Mouse (Mus musculus): ENCODE results near the gene Baiap2l1. TPM values are rescaled to one million over a fixed set of nuclear protein-coding genes. Genes with fewer than 3 reads are reported as not detected.

The Baiap2l1 gene
- polyA plus RNA-seq, 1 experiment from 2014 or later, result 3.1 TPM

GRCm38 (mm10) chr5:144296090-144296604, 61.8 kb downstream of the Baiap2l1 start:
- WGBS, result 83% methylated on average over 7 of the region's 7 CpGs
- no peaks in the 10 kb centered on the region for H3K9me3 ChIP-seq
- ATAC-seq (ENCODE audit: low FRiP score, low read depth), result no peak

GRCm38 (mm10) chr5:144295357-144295756, 62.6 kb downstream of the Baiap2l1 start:
- no peak for ATAC-seq (ENCODE audit: low FRiP score, low read depth)
- Histone ChIP-seq H3K4me1 (no peaks in the 10 kb centered on the region), H3K9ac (no peak overlapping the region), H3K4me3 (no peak overlapping the region), H3K36me3 (no peaks in the 10 kb centered on the region), H3K4me2 (replicated peaks) (no peak overlapping the region), H3K27me3 (replicated peaks) (no peaks in the 10 kb centered on the region), H3K27ac (no peak overlapping the region), H3K9me3 (no peaks in the 10 kb centered on the region)
- 91% methylated on average over 1 of the region's 1 CpGs for WGBS

More at GRCm38 (mm10) chr5:144296090-144296604, 61.8 kb downstream of the Baiap2l1 start:
- Histone ChIP-seq H3K27me3 (replicated peaks) (no peaks in the 10 kb centered on the region), H3K4me2 (replicated peaks) (no peak overlapping the region), H3K4me3 (no peak overlapping the region), H3K4me1 (no peaks in the 10 kb centered on the region), H3K36me3 (no peaks in the 10 kb centered on the region), H3K9ac (no peak overlapping the region), H3K27ac (no peak overlapping the region)

- Histone ChIP-seq H3K4me2 (replicated peaks) (no peak overlapping the region), H3K4me1 (no peaks in the 10 kb centered on the region), H3K27me3 (replicated peaks) (no peaks in the 10 kb centered on the region), H3K4me3 (no peak overlapping the region), H3K36me3 (no peaks in the 10 kb centered on the region), H3K9ac (no peak overlapping the region), H3K9me3 (no peaks in the 10 kb centered on the region), H3K27ac (no peak overlapping the region)
- 86% methylated on average over 7 of the region's 7 CpGs for WGBS
- no peak for ATAC-seq (ENCODE audit: low FRiP score, low read depth)
These were observed 63.0 kb downstream of the Baiap2l1 start for GRCm38 (mm10) chr5:144294908-144295307.

DNA sequence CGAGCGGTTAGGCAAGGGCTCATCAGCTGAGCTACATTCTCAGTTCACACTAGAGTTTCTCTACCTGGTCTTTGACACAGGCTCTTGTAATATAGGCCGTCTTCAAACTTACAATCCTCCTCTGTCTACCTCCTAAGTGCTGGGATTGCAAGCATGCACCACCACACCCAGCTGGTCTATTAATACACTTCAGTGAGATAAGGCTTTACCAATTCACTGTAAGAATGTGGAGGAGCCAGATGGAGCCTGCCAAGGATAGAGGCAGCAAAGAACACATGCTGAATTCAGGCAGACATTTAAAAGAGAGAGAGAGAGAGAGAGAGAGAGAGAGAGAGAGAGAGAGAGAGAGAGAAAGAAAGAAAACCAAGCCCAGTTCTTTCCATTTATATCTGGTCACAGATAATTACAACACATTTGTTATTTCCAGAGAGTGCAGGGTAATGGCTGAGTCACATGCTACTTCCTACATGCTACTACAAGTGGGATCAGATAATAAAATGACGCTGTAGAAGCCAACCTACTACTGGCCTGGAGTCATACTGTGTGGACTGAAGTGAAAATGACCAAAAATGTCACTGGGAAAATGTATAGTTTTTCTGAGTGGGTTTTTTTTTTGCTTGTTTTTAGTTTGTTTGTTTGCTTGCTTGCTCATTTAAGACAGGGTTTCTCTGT, 68.0 kb downstream of the Baiap2l1 start:
- no peak for ATAC-seq (ENCODE audit: low FRiP score, low read depth)

GRCm38 (mm10) chr5:144288391-144288790, 69.5 kb downstream of the Baiap2l1 start:
- no peak overlapping the region for H3K27ac ChIP-seq
- H3K36me3 ChIP-seq, result no peaks in the 10 kb centered on the region
- H3K4me2 ChIP-seq (replicated peaks), result no peak overlapping the region
- H3K9me3 ChIP-seq, result no peaks in the 10 kb centered on the region
- no peak overlapping the region for H3K9ac ChIP-seq
- WGBS, result 89% methylated on average over 9 of the region's 9 CpGs
- no peaks in the 10 kb centered on the region for H3K27me3 ChIP-seq (replicated peaks)
- H3K4me1 ChIP-seq, result no peaks in the 10 kb centered on the region
- no peak for ATAC-seq (ENCODE audit: low FRiP score, low read depth)
- no peak overlapping the region for H3K4me3 ChIP-seq

More for the DNA sequence above, 68.0 kb downstream of the Baiap2l1 start:
- Histone ChIP-seq H3K27ac (no peak overlapping the region), H3K27me3 (replicated peaks) (no peaks in the 10 kb centered on the region), H3K9ac (no peak overlapping the region), H3K36me3 (no peaks in the 10 kb centered on the region), H3K9me3 (no peaks in the 10 kb centered on the region), H3K4me3 (no peak overlapping the region), H3K4me1 (no peaks in the 10 kb centered on the region), H3K4me2 (replicated peaks) (no peak overlapping the region)
- 93% methylated on average over 4 of the region's 4 CpGs for WGBS

GRCm38 (mm10) chr5:144287267-144287820, 70.6 kb downstream of the Baiap2l1 start:
- H3K4me2 ChIP-seq (replicated peaks), result no peak overlapping the region
- no peaks in the 10 kb centered on the region for H3K36me3 ChIP-seq
- WGBS, result 83% methylated on average over 3 of the region's 3 CpGs
- no peaks in the 10 kb centered on the region for H3K4me1 ChIP-seq
- no peak overlapping the region for H3K27ac ChIP-seq
- H3K4me3 ChIP-seq, result no peak overlapping the region
- no peak for ATAC-seq (ENCODE audit: low FRiP score, low read depth)
- no peaks in the 10 kb centered on the region for H3K27me3 ChIP-seq (replicated peaks)
- H3K9me3 ChIP-seq, result no peaks in the 10 kb centered on the region
- H3K9ac ChIP-seq, result no peak overlapping the region

- Histone ChIP-seq H3K4me3 (no peak overlapping the region), H3K4me1 (no peaks in the 10 kb centered on the region), H3K9me3 (no peaks in the 10 kb centered on the region), H3K27ac (no peak overlapping the region), H3K36me3 (no peaks in the 10 kb centered on the region), H3K27me3 (replicated peaks) (no peaks in the 10 kb centered on the region), H3K9ac (no peak overlapping the region), H3K4me2 (replicated peaks) (no peak overlapping the region)
- 82% methylated on average over 9 of the region's 9 CpGs for WGBS
- ATAC-seq (ENCODE audit: low FRiP score, low read depth), result no peak
These were observed 71.2 kb downstream of the Baiap2l1 start for GRCm38 (mm10) chr5:144286591-144287266.

- H3K4me3 ChIP-seq, result no peak overlapping the region
- 88% methylated on average over 5 of the region's 5 CpGs for WGBS
- no peak overlapping the region for H3K4me2 ChIP-seq (replicated peaks)
- H3K27ac ChIP-seq, result no peak overlapping the region
- H3K4me1 ChIP-seq, result no peaks in the 10 kb centered on the region
- H3K36me3 ChIP-seq, result peaks cover 5% of the 10 kb centered on the region
- H3K9me3 ChIP-seq, result no peaks in the 10 kb centered on the region
- no peak overlapping the region for H3K9ac ChIP-seq
- no peak for ATAC-seq (ENCODE audit: low FRiP score, low read depth)
- H3K27me3 ChIP-seq (replicated peaks), result no peaks in the 10 kb centered on the region
These were observed 73.3 kb downstream of the Baiap2l1 start for GRCm38 (mm10) chr5:144284599-144284998.

DNA sequence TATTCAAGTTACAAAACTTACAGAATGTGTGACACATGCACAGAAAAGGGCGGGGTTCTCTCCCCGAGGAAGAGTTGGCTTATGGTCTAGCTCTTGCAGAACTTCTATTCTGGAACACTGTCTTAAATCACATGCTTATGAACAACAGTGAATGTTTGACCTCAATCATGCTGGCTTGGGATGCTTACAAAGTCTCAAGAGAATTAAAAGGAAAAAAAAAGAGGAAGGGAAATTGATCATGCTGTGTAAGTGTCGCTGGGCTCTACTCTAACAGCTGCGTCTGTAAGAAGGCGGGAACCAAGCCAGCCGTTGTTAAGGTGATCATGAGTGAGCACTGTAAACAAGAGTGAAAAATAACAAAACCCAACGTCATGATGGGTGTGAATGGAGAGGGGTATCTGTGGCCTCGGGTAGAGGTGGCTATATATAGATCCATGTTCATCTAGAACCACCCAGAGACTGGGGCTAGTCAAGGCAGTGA, 74.3 kb downstream of the Baiap2l1 start:
- peaks cover 12% of the 10 kb centered on the region for H3K36me3 ChIP-seq
- no peak overlapping the region for H3K9ac ChIP-seq
- H3K27ac ChIP-seq, result no peak overlapping the region
- WGBS, result 74% methylated on average over 8 of the region's 8 CpGs
- no peak overlapping the region for H3K4me3 ChIP-seq
- no peaks in the 10 kb centered on the region for H3K27me3 ChIP-seq (replicated peaks)
- ATAC-seq (ENCODE audit: low FRiP score, low read depth), result no peak
- H3K4me2 ChIP-seq (replicated peaks), result no peak overlapping the region
- H3K4me1 ChIP-seq, result no peaks in the 10 kb centered on the region
- H3K9me3 ChIP-seq, result no peaks in the 10 kb centered on the region

DNA sequence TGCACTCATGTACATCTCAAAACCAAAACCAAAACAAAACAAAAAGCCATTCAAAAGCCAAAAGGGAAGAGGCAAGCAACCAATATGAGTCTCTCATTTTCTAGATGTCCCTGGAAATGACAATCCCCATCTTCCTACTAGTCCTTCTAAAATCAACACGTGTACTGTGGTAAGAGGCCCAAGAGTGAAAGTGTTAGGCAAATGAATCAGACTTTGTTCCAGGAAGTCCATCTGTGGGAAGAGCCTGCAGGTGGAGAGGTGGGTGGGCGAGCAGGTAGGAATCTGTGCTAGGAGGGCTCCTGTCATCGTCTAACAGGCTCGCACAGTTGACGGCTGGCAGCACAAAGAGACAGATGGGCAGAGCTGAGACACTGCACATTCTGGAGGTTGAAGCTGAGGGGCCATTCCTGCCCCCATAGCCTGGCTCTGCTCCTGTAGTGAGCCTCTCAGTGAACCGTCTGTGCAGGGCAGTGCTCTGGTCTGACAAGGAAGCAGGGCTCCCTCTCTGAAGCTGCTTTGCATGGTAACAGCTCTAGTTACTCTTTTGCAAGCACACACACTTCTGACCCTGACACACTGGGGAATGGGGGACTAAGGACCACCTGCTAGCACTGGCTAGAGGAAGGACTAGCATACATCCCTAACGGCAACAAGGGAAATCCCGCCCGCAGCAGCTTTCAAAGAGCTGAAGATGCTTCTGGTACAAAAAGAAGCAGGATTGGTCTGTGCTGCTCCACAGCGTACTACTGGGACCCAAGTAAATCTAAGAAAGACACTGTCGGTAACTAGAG, 75.2 kb downstream of the Baiap2l1 start:
- H3K4me2 ChIP-seq (replicated peaks), result no peak overlapping the region
- no peak overlapping the region for H3K4me3 ChIP-seq
- H3K27ac ChIP-seq, result no peak overlapping the region
- ATAC-seq (ENCODE audit: low FRiP score, low read depth), result no peak
- no peaks in the 10 kb centered on the region for H3K9me3 ChIP-seq
- no peaks in the 10 kb centered on the region for H3K4me1 ChIP-seq
- 77% methylated on average over 11 of the region's 11 CpGs for WGBS
- H3K36me3 ChIP-seq, result peaks cover 18% of the 10 kb centered on the region
- no peaks in the 10 kb centered on the region for H3K27me3 ChIP-seq (replicated peaks)
- no peak overlapping the region for H3K9ac ChIP-seq

- Histone ChIP-seq H3K27me3 (replicated peaks) (no peaks in the 10 kb centered on the region), H3K9me3 (no peaks in the 10 kb centered on the region), H3K9ac (no peak overlapping the region), H3K4me2 (replicated peaks) (no peak overlapping the region), H3K4me3 (no peak overlapping the region), H3K27ac (no peak overlapping the region), H3K4me1 (no peaks in the 10 kb centered on the region), H3K36me3 (peaks cover 24% of the 10 kb centered on the region)
- WGBS, result 91% methylated on average over 13 of the region's 13 CpGs
- ATAC-seq (ENCODE audit: low FRiP score, low read depth), result no peak
These were observed 78.0 kb downstream of the Baiap2l1 start for GRCm38 (mm10) chr5:144279926-144280325.

DNA sequence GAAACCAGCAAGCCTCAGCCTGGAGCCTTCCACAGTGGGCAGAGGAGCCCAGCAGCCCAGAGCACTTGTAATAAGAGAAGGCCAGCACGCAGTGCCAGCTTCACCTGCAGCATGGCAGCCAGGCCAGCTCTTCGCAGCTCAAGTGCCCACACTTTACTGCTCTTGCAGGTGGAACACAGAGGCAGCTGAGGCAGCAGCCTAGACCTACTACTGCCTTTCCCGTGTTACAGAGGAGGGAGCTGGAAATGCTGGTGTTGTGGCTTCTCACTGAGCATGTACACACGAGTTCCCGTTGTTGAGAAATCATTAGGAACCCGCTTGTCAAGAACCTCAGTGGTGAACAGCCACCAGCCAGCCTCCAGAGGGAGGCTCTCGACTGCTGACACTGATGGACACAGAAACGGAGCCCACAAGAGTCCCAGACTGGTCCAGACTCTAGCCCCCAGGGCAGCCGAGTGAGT, 78.8 kb downstream of the Baiap2l1 start:
- Histone ChIP-seq H3K4me2 (replicated peaks) (no peak overlapping the region), H3K9ac (no peak overlapping the region), H3K9me3 (no peaks in the 10 kb centered on the region), H3K36me3 (peaks cover 24% of the 10 kb centered on the region), H3K27me3 (replicated peaks) (no peaks in the 10 kb centered on the region), H3K4me3 (no peak overlapping the region), H3K4me1 (no peaks in the 10 kb centered on the region), H3K27ac (no peak overlapping the region)
- ATAC-seq (ENCODE audit: low FRiP score, low read depth), result no peak
- WGBS, result 87% methylated on average over 9 of the region's 9 CpGs
